Mouse (Mus musculus) liver, embryonic 14.5 days (tissue): ENCODE data around the gene C5ar1.

Experiments
- CTCF ChIP-seq: IDR thresholded peaks from 2 replicates; pipeline ENCODE4 v1.5.1; 2016; ENCODE audit warnings: antibody characterized with exemption, low read depth, control low read depth
- EP300 ChIP-seq: IDR thresholded peaks from 2 replicates; pipeline ENCODE4 v1.6.1; 2016; ENCODE audit warnings: antibody characterized with exemption, low read depth

GRCm38 (mm10) chr7:16282334-16282733, 23.0 kb upstream of the C5ar1 start:
- TF ChIP-seq EP300, result no peak
- TF ChIP-seq CTCF, result no peak
